Mouse (Mus musculus) neural tube, embryonic 15.5 days (tissue): ENCODE results near the gene Defb19. TPM values are rescaled to one million over a fixed set of nuclear protein-coding genes. Genes with fewer than 3 reads are reported as not detected.

Experiments
- ATAC-seq: fragments of 200-750 bp; cut with Nextera tagmentation; 2 replicates; pipeline ENCODE4 v1.8.0; 2017; ENCODE audit warnings: mild to moderate bottlenecking, moderate TSS enrichment, moderate library complexity; ENCODE audit not compliant: low FRiP score
- H3K27ac ChIP-seq: fragments of 300-500 bp; sonication (generic); replicated peaks from 2 replicates; pipeline ENCODE4 v1.5.1; 2015; ENCODE audit warnings: mild to moderate bottlenecking, inconsistent platforms
- H3K27me3 ChIP-seq: fragments of 300-500 bp; sonication (generic); replicated peaks from 2 replicates; pipeline ENCODE4 v1.6.1; 2015; ENCODE audit warnings: inconsistent platforms
- H3K36me3 ChIP-seq: fragments of 300-500 bp; sonication (generic); 2 replicates; pipeline ENCODE4 v1.6.1; 2015; ENCODE audit warnings: inconsistent platforms
- H3K4me1 ChIP-seq: fragments of 300-500 bp; sonication (generic); 2 replicates; pipeline ENCODE4 v1.6.1; 2015; ENCODE audit warnings: inconsistent platforms
- H3K4me2 ChIP-seq: fragments of 300-500 bp; sonication (generic); 2 replicates; pipeline ENCODE4 v1.6.1; 2015; ENCODE audit warnings: inconsistent platforms, mild to moderate bottlenecking, moderate library complexity
- H3K4me3 ChIP-seq: fragments of 300-500 bp; sonication (generic); replicated peaks from 2 replicates; pipeline ENCODE4 v1.5.1; 2015; ENCODE audit warnings: mild to moderate bottlenecking, inconsistent platforms
- H3K9ac ChIP-seq: fragments of 300-500 bp; sonication (generic); replicated peaks from 2 replicates; pipeline ENCODE4 v1.6.1; 2015; ENCODE audit warnings: mild to moderate bottlenecking, inconsistent platforms
- H3K9me3 ChIP-seq: fragments of 300-500 bp; sonication (generic); replicated peaks from 2 replicates; pipeline ENCODE4 v1.6.1; 2016; ENCODE audit warnings: inconsistent platforms
- whole genome bisulfite sequencing: fragments of 180-500 bp; shearing (Covaris S2); methylation state at CpG from one replicate; pipeline ENCODE4 v1.1.7; 2015; ENCODE audit warnings: mixed read lengths; 5-methylcytosine and 5-hydroxymethylcytosine counted together
- polyA plus RNA-seq: library from polyadenylated mRNA; unstranded; fragments of >200 nt; fragmentation: Nextera tagmentation; extraction: Ambion mirVana; gene quantifications from 2 replicates; pipeline ENCODE4 v1.2.1, GENCODE M21; 2015

The Defb19 gene
- polyA plus RNA-seq, 1 experiment from 2014 or later, result not detected

DNA sequence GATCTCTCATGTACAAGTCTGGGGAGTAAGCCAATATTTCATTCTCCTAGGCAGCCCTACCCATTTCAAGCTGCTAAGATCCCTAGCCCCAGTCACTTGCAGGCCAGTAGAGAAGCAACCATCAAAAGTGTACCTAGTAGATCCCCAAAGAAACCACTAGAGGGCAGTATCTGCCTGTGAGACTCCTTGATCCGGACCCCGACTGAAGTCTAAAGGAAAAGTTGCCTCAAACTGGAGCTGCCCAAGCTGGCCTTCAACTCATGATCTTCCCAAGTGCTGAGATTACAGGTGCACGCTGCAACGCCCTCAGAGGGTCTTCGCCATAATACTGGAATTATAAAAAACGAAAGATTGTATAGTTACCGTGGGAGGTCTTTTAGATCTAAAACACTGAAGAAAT is 35.5 kb upstream of the Defb19 start:
- 14% methylated on average over 7 of the region's 7 CpGs for WGBS
- H3K9me3 ChIP-seq, result no peaks in the 10 kb centered on the region
- ATAC-seq, result no peak
- no peaks in the 10 kb centered on the region for H3K4me1 ChIP-seq
- H3K4me2 ChIP-seq, result no peak overlapping the region
- H3K27ac ChIP-seq, result no peak overlapping the region
- H3K4me3 ChIP-seq, result no peak overlapping the region
- no peak overlapping the region for H3K9ac ChIP-seq
- H3K27me3 ChIP-seq, result no peaks in the 10 kb centered on the region
- no peaks in the 10 kb centered on the region for H3K36me3 ChIP-seq

DNA sequence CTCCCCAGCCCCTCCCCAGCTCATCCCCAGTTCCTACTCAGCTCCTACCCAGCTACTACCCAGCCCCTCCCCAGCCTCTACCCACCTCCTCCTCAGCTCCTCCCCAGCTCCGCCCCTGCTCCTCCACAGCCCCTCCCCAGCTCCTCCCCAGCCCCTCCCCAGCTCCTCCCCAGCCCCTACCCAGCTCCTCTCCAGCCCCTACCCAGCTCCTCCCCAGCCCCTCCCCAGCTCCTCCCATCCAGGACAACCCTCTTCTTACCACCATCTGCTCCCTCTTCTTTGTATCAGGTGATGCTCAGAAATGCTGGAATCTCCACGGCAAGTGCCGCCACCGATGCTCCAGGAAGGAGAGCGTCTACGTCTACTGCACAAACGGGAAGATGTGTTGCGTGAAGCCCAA is 32.1 kb upstream of the Defb19 start:
- WGBS, result 45% methylated on average over 7 of the region's 8 CpGs
- H3K4me1 ChIP-seq, result no peaks in the 10 kb centered on the region
- no peak for ATAC-seq

DNA sequence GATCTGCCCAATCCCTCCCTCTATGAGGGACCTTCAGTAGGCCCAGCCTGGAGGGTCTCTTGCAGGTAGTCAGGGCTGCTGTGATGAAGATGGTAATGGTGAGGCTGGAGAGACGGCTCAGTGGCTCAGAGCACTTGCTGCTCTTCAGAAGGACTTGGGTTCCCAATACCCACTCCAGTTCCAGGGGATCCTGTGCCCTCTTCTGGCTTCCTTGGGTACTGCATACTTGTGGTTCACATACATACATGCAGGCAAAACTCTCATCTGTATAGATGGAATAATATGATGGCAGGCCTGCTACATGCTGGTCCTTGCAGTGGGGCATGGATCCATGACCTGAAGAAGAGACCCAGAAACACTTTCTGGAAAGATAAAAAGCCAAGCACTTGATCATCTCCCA is 28.6 kb upstream of the Defb19 start:
- Histone ChIP-seq H3K4me3 (no peak overlapping the region), H3K36me3 (no peaks in the 10 kb centered on the region), H3K27ac (no peak overlapping the region), H3K4me2 (no peak overlapping the region), H3K4me1 (no peaks in the 10 kb centered on the region), H3K27me3 (no peaks in the 10 kb centered on the region), H3K9me3 (no peaks in the 10 kb centered on the region), H3K9ac (no peak overlapping the region)
- ATAC-seq, result no peak
- 81% methylated on average over 1 of the region's 1 CpGs for WGBS

More for the DNA sequence above, 32.1 kb upstream of the Defb19 start:
- H3K27ac ChIP-seq, result no peak overlapping the region
- H3K4me2 ChIP-seq, result no peak overlapping the region
- no peak overlapping the region for H3K9ac ChIP-seq
- no peak overlapping the region for H3K4me3 ChIP-seq
- H3K36me3 ChIP-seq, result no peaks in the 10 kb centered on the region
- no peaks in the 10 kb centered on the region for H3K27me3 ChIP-seq
- H3K9me3 ChIP-seq, result no peaks in the 10 kb centered on the region

DNA sequence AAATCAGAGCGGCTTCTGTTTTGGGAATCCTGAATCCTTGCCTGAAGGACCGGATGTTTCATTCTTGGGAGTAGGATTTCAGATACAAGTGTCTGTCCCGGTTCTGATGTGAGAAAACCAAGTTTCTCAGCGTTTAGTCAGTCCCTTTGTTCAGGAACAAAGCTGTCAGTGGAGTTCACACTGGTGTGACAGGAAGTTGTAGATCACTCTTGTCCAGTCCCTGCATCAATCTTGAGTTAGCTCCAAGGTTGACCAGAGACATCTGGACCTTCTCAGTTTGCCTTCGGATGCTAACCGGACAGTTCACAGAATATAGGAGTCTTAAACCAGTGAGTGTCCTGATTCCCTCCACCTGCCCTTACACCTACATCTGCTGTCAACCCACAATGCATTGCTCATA is 27.6 kb upstream of the Defb19 start:
- Histone ChIP-seq H3K4me2 (no peak overlapping the region), H3K27me3 (no peaks in the 10 kb centered on the region), H3K4me1 (no peaks in the 10 kb centered on the region), H3K36me3 (no peaks in the 10 kb centered on the region), H3K27ac (no peak overlapping the region), H3K4me3 (no peak overlapping the region), H3K9me3 (no peaks in the 10 kb centered on the region), H3K9ac (no peak overlapping the region)
- ATAC-seq, result no peak
- 58% methylated on average over 6 of the region's 6 CpGs for WGBS

DNA sequence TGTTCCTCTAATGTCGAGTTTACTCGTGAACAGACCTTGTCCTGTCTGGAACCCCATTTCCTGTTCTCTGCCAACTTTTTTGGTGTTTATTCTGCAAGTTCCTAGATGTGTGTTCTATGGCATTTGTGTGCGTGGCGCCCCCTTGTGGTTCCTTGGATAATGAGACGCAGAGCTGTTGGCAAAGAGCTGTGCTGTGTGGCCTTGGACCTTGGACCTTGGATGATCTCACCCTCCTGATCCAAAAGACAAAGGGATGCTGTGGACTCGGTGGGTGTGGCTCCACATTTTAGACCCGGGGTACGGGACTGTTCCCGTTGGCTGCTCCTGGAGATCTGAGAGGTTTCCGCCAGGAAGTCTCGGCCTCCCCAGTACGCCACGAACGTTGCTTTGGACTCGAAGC is 23.9 kb upstream of the Defb19 start, which contains the start of gene Defb36:
Gene Defb36 (plus strand): TSS at position 271 of the 400 bp plus-strand sequence.
- H3K4me1 ChIP-seq, result no peaks in the 10 kb centered on the region
- no peak within 1 kb of the TSS for H3K4me2 ChIP-seq
- no peaks in the 10 kb centered on the region for H3K36me3 ChIP-seq

DNA sequence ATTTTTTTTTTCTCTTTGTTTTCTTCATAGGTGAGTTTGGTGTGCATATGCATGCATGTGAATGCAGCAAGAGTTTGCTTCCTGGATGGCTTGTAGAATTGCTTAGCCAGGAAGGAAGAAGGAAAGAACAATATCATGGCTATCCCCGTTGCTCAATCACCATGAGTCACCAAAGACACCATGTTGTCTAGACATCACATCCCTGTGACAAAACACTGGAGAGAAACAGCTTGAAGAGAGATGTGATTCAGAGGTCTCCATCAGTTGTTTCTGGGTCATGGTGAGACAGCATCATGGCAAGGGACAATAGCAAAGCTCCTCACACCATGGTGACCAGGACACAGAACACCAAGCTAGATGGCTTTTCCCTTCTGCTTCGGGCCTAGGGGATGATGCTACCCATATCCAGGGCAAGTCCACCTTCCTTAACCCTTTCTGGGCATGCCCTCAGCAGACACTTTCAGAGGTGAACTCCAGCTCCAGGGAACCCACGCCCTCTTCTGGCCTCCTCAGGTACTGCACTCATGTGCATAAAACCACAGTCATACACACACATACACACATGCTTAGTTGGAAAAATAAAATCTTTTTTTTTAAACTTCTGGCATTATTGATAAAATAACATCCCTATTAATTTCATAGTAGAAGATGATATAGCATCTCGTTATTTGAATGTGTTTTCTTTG is 21.3 kb upstream of the Defb19 start:
- no peak overlapping the region for H3K27ac ChIP-seq
- no peak overlapping the region for H3K4me2 ChIP-seq
- no peaks in the 10 kb centered on the region for H3K27me3 ChIP-seq
- H3K9me3 ChIP-seq, result no peaks in the 10 kb centered on the region
- no peak overlapping the region for H3K9ac ChIP-seq
- 79% methylated on average over 4 of the region's 4 CpGs for WGBS
- no peaks in the 10 kb centered on the region for H3K4me1 ChIP-seq
- ATAC-seq, result no peak
- no peak overlapping the region for H3K4me3 ChIP-seq
- no peaks in the 10 kb centered on the region for H3K36me3 ChIP-seq

More for the DNA sequence above, 23.9 kb upstream of the Defb19 start, which contains the start of gene Defb36:
- Histone ChIP-seq H3K9me3 (no peaks in the 10 kb centered on the region), H3K4me3 (no peak within 1 kb of the TSS), H3K9ac (no peak within 1 kb of the TSS), H3K27ac (no peak within 1 kb of the TSS), H3K27me3 (no peaks in the 10 kb centered on the region)
- WGBS, result 84% methylated on average over 15 of the region's 15 CpGs
- ATAC-seq, result no peak

DNA sequence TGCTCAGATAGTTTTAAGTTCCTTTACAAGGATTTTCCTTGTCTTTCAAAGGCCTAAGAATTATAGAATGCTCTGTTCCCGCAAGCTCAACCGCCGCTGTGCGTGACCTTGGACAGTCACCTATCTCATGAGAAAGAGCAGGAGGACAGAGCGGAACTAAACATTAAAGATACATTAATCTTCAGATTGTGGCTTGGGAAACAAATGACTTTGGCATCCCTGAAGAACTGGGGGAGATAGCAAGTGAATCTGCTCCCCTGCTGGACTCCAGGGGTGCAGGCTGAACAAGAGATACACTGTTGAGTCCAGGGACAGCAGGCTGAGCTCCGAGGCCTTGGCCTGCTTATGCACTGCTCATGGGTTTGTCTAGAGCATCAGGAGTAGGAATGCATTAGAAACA is 20.0 kb upstream of the Defb19 start:
- no peak overlapping the region for H3K27ac ChIP-seq
- H3K4me1 ChIP-seq, result no peaks in the 10 kb centered on the region
- H3K4me3 ChIP-seq, result no peak overlapping the region
- H3K9ac ChIP-seq, result no peak overlapping the region
- 74% methylated on average over 6 of the region's 6 CpGs for WGBS
- no peaks in the 10 kb centered on the region for H3K27me3 ChIP-seq
- H3K36me3 ChIP-seq, result no peaks in the 10 kb centered on the region
- no peak for ATAC-seq
- H3K4me2 ChIP-seq, result no peak overlapping the region
- no peaks in the 10 kb centered on the region for H3K9me3 ChIP-seq

DNA sequence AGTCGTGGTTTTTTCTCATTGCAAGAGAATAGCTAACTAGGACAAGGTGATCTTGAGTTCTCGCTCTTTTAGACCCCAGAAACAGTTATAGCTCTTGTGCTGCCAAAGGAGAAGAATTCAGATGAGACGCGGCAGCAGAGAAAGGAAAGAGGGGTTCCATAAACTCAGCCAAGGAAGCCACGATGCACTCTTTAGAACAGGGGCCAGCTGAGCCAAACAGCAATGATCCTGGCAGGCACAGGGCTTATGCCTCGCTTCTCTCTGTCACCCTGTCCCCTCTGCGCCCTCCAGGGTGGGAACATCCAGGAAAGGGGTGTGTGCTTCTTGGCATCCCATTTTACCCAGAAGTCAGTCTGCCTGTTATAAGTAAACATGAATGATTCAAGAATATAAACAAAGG is 19.2 kb upstream of the Defb19 start, which contains the start of gene Defb45:
Gene Defb45 (minus strand): TSS at position 101 of the 400 bp plus-strand sequence.
- H3K36me3 ChIP-seq, result no peaks in the 10 kb centered on the region
- H3K4me3 ChIP-seq, result no peak within 1 kb of the TSS
- H3K27ac ChIP-seq, result no peak within 1 kb of the TSS
- H3K27me3 ChIP-seq, result no peaks in the 10 kb centered on the region
- 68% methylated on average over 7 of the region's 7 CpGs for WGBS
- H3K9ac ChIP-seq, result no peak within 1 kb of the TSS
- H3K4me2 ChIP-seq, result no peak within 1 kb of the TSS
- ATAC-seq, result no peak
- no peaks in the 10 kb centered on the region for H3K4me1 ChIP-seq
- H3K9me3 ChIP-seq, result no peaks in the 10 kb centered on the region

DNA sequence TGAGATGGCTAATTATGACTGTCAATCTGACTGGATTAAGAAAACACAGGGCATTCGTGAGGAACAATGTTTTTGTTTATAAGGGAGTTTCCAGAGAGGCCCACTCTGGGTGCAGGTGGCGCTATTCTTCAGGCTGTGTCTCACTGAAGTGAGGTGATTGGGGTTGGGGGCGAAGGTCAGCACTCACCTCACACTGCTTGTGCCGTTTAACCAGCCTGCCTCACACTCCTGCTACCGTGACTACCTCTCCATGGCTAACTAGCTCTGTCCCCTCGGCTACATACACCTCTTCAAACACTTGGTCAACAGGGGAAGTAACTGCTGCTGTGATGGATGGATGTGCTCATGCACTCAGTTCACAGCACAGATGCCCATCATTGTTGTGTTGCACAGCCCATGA is 8.9 kb upstream of the Defb19 start:
- Histone ChIP-seq H3K4me3 (no peak overlapping the region), H3K9me3 (no peaks in the 10 kb centered on the region), H3K27me3 (no peaks in the 10 kb centered on the region), H3K4me1 (no peaks in the 10 kb centered on the region), H3K9ac (no peak overlapping the region), H3K36me3 (no peaks in the 10 kb centered on the region), H3K27ac (no peak overlapping the region), H3K4me2 (no peak overlapping the region)
- WGBS, result 56% methylated on average over 6 of the region's 6 CpGs
- ATAC-seq, result no peak

DNA sequence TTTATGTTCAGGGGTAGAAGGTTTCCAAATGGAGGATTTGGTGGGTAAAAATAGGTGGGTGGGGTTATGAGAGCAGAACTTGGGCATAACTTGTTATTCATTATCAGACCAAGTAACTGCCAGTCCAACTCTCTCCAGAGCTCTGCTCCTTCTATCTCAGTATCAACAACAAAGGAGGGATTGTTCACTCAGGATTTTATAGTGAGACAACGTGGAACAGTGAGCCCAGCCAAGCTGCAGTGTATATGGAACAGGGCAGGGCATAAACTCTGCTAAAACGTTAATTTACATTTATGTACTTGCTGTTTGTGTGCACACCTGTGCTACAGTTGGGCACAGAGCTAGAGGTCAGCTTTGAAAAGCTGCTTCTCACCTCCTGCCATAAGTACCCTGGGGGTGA is 8.3 kb upstream of the Defb19 start:
- 53% methylated on average over 2 of the region's 2 CpGs for WGBS
- Histone ChIP-seq H3K4me3 (no peak overlapping the region), H3K36me3 (no peaks in the 10 kb centered on the region), H3K4me2 (no peak overlapping the region), H3K9me3 (no peaks in the 10 kb centered on the region), H3K27ac (no peak overlapping the region), H3K9ac (no peak overlapping the region), H3K4me1 (no peaks in the 10 kb centered on the region), H3K27me3 (no peaks in the 10 kb centered on the region)
- ATAC-seq, result no peak

DNA sequence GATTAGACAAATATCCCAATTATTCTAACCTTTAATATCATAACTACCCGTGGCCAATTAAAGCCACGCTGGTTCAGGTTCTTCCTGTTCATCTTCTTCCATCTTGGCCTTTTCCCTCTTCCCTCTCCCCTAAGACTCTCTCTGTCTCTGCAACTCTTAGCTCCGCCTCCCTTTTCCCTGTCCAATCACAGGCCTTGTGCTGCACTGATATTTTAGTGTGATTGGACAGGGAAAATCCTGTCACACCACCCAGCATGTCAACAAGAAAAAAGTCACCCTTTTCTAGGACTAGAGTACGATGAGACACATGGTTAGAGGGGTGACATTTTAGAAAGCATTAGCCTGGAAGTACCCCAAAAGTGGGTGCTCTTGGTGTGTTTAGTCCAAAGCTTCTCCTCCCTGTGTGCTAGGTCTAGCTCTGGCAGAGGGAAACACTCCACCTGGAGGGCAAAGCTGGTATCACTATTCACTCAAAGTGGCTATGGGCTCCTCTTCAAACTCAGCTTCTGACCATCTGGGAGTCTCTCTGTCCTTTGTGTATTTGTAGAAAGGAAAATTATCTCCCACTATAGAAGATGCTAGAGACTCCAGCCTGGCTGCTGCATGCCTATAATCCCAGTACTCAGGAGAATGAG is 6.9 kb upstream of the Defb19 start:
- Histone ChIP-seq H3K9me3 (no peaks in the 10 kb centered on the region), H3K27me3 (no peaks in the 10 kb centered on the region)
- 81% methylated on average over 4 of the region's 4 CpGs for WGBS

DNA sequence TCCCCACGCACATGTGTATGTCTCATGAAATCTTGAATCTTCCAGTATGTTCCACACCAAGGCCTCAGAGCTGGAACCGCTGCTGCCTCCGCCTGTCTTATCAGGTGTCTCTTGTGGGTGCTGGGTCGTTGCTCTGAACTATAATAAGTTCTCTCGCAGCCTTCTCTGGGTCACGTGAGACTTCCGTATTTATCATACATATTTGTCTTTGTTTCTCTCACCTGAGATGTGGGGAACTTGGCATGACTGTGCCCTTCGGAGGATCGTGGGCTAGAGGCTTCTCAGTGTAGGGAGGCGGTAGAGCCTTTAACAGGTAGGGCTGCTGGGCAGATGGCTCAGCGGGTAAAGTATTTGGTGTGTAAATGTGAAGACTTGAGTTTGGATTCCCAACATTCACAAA is 500 bp upstream of the Defb19 start:
- no peak overlapping the region for H3K9ac ChIP-seq

More for the DNA sequence above, 6.9 kb upstream of the Defb19 start:
- ATAC-seq, result no peak
- Histone ChIP-seq H3K36me3 (no peaks in the 10 kb centered on the region), H3K27ac (no peak overlapping the region), H3K4me2 (no peak overlapping the region), H3K4me1 (no peaks in the 10 kb centered on the region), H3K4me3 (no peak overlapping the region), H3K9ac (no peak overlapping the region)

More for the DNA sequence above, 500 bp upstream of the Defb19 start:
- Histone ChIP-seq H3K36me3 (no peaks in the 10 kb centered on the region), H3K4me2 (no peak overlapping the region), H3K27me3 (no peaks in the 10 kb centered on the region), H3K27ac (no peak overlapping the region), H3K4me1 (no peaks in the 10 kb centered on the region), H3K9me3 (no peaks in the 10 kb centered on the region), H3K4me3 (no peak overlapping the region)
- ATAC-seq, result no peak
- 91% methylated on average over 11 of the region's 11 CpGs for WGBS
